Mouse (Mus musculus): ENCODE measurements around the gene Hpn.

The Hpn gene

GRCm38 (mm10) chr7:31115182-31115581 lies at the start of gene Hpn:
TSS of gene Hpn (minus strand) at chr7:31115290.
- no peak for DNase-seq

GRCm38 (mm10) chr7:31164748-31165147 lies 49.7 kb upstream of the Hpn start:
- DNase-seq, result no peak

DNA sequence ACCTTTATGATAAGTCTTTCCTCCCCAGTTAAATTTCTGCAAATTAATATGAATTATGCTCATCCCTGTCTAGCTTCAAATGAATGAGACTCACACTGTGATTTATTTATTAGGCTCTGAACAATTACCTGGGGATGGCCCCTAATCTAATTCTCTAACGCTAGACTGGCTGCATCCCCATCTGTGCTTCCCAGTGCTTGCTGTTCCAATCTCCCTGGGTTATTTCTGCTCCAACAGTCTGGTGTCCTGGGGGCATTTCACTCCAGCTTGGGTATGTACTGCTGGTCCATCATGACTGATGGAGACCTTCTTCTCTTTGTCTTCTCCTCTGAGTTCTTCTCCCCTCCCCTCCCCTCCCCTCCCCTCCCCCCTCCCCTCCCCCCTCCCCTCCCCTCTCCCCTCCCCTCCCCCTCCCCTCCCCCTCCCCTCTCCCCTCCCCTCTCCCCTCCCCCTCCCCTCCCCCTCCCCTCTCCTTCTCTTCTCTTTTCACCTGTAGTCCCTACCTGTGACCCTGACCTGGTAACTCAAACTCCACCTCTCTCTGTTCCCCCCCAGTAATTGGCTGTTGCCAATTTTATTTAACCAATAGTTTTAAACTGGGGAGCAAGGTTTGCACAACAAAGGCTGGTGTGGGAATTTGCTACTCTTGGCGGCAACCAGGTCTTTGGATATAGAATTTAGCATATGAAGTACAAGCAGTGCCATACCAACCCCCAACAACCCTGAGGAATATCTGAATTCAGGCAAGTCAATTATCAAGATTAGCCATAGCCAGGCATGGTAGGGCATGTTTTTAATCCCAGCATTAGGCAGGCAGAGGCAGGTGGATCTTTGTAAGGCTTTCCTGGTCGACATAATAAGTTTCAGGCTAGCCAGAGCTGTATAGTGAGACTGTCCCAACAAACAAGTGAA lies 48.8 kb upstream of the Hpn start:
- no peak for DNase-seq

DNA sequence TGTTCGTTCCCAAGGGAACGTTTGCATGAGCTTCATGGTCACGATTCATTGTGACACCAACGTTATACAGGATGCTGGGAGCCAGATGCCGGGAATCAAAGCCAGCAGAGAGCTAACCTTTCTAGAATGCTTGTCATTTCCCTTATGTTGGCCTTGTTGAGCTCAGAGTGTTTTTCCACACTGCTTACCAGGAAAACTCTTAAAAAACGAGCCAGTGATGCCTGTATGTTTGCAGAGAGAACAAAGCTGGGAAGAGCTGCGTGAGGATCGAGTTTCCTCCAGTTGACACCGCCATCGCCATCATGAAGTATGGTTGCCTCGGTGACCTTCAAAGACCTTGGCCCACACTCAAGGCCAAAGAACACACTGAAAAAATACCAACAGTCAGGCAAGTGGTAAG lies 47.2 kb upstream of the Hpn start:
- DNase-seq, result no peak

- DNase-seq, result no peak
Observed at GRCm38 (mm10) chr7:31161831-31162230, 46.7 kb upstream of the Hpn start.

DNA sequence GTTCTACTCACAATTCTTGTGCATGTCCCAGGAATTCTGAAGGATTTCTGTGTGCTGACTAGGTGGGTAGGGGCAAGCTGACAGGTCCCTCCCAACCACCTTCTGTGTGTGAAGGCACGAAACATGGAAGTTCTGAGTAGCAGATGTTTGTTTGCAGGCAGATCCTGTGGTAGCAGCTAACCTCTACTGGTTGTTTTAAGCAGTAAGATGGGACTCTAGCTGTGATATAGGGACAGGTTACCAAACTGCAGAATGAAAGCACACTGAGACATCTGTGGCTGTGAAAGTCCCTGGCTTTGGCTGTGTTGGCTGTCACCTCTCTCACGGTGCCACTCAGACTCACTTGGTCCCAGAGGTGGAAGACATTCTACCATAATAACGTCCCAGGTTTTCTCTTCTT lies 46.2 kb upstream of the Hpn start:
- DNase-seq, result no peak

- no peak for DNase-seq
Observed at GRCm38 (mm10) chr7:31160763-31161162, 45.7 kb upstream of the Hpn start.

DNA sequence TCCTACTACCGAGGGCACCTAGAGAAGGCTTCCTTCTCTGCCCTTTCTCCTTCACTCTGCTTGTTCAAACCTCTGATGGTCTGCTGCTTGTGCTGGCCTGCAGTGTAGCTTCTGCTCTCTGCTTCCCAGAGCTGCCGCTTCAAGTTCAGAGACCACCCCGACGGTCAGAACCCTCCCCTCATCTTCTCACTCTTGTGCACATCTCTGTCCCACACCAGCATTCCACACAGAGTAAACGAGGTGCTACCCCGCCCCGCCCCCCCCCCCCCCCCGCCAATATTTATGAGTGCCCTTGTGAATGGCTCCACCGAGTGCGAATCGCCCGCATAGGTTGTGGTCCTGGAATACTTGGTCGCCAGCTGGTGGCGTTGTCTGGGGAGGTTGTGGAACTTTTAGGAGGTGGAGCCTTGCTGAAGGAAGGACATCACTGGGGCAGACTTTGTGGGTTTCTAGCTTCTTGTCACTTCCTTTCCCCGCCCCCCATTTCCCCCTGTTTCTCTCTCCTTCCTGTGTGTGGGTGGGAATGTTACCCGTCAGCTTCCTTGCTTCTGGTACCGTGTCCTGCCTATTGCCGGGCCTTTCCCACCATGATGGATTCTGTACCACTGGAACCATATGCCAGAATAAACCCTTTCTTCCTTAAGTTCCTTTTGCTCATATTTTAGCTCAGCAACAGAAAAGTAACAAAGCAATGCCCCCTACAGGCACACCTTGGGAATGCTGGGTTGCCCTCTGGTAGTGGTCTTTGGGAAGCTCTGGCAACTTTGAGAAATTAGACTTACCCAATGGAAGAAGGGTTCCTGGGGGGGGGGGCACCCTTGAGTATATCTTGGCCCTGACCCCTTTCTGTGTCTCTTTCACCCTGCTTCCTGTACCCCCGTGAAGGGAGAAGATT lies 41.2 kb upstream of the Hpn start:
- no peak for DNase-seq

GRCm38 (mm10) chr7:31155296-31156033 lies 40.4 kb upstream of the Hpn start, which contains the start of gene Gramd1a:
TSS of gene Gramd1a (minus strand) at chr7:31155896.
- DNase-seq, result no peak

GRCm38 (mm10) chr7:31153536-31154320 lies 38.6 kb upstream of the Hpn start:
- DNase-seq, result no peak

DNA sequence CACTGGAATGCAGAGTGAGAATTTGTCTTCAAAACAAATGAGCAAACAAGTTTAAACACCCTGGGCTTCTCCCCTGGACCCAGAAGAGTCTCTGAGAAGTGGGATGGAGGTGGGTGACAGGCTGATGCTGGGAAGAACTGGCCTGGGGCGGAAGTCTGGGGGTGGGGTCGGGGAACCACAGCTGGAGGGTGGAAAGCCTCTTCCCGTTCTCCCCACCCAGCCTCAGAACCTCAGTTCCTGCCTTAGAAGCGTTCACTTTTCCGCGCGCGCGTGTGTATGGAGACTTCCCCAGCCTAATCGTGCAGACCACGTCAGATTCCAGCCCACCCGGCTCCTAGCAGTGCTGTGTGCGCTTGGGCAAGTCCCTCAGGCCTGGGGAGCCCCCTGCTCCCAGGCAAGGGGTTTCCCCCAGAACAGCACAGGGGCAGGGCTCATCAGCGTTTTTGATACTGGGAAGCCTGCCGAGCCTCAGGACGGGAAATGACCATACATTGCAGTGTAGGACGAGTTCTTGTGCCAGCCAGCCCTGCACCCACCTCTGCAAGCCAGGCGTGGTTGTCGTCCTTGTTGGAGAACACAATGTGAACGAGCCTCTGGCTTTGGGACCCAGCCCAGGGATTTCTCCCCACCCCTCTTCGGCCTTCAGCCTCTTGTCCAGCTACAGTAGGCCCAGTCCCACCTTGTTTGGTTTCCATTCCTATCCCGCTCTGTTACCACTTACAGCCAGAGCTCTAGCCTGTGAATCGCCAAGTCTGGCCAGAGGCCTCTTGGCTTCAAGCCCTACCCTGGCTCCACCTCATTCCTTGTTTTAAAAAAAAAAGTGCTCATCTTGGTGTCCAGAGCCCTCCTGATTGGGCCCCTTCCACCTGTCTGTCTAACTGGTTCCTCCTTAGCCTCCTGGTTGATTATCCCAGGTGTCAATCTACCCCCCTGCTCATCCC lies 36.5 kb upstream of the Hpn start:
- peak; percentile 79 for DNase-seq

DNA sequence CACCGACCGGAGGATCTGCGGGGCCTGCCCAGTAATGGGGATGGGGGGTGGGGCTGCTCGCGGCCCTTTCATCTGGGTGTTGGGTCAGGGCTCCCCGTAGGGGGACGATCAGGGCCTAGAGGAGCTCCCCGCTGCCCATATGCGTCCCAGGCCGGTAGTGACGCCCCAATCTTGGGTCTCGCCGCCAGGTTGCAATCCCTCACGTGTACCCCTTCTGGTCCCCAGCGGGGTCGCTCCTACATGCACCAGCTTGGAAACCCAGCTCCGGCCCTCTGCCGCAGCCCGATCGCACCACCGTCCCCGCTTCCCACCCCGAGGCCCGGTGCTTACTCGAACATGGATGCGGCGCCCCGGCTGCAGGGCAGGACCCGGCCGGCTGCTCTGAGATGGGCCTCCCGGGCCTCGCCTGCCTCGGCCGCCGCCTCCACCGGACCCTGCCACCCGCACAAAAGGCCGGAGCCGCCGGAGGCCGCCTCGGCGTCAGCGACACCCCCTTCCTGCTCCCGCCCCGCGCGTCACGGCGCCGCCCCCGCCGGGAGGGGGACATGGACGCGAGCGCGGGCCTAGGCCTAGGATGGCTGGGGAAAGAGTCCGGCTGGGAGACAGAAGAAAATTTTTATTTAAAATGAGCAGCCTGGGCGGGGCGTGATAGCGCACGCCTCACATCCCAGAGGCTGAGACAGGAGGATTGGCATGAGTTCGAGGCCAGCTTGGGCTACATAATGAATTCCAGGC lies 35.6 kb upstream of the Hpn start:
- DNase-seq, result peak; percentile 92

- peak; percentile 45 for DNase-seq
Observed at GRCm38 (mm10) chr7:31149751-31150565, 34.9 kb upstream of the Hpn start.

DNA sequence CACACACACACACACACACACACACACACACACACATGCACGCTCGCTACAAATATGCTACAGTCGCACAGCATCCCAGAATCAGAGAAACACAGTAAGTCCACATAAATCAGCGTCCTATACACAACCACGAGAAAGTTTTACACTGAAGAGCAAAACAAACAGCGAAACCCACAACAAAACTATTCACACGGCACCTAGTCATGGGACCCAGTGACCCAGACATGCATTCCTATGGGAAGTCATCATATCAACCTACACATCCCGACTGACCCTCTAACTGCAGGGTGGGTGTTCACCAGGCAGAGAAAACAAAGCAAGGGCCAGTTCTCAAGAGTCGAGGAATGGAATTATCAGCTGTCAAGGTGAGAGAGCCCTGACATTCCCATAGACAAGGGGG lies 34.2 kb upstream of the Hpn start:
- no peak for DNase-seq

- DNase-seq, result peak; percentile 72
Observed at GRCm38 (mm10) chr7:31148756-31149155, 33.7 kb upstream of the Hpn start.

DNA sequence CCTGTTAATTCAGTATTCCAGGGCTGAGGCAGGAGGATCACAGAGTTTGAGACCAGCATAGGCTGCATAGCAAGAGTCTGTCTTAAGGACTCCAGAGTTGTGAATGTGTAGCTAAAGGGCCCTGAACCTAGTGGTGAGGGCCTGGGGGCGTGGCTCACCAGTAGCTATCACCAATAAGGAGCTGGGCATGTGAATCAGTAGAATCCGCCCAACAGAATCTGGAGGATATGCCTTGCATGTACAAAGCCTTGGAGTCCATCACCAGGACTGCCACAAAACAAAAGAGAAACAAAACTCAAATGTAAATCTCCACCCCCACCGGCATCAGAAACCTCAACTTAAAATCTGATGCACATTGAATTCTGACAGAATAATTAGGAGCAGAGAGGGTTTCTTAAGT lies 33.0 kb upstream of the Hpn start:
- DNase-seq, result no peak

DNA sequence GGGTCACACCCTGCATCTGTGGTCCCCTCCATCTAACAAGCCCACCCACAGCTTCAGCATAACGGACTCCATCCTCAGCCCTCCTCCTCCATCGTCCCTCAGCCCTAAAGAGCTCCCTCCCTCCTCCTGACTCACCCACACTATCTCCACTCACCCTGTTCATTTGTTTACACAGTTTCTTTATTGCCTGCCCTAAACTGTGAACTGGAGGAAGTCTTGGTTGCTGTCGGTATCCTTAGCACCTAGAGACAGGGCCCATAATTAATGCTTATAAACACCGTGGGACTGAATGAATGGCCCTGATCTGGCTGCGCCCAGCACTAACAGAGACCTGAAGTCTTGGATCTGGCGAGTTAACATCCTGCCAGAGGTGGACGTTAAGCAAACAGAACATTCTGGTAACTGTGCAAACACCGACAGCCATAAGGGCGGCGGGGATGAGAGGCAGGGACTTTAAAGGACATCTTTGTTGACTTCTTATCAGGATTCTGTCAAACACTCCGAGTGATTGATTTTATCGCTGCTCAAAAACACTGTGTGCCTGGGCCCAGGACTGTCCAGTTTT lies 30.6 kb upstream of the Hpn start:
- no peak for DNase-seq

DNA sequence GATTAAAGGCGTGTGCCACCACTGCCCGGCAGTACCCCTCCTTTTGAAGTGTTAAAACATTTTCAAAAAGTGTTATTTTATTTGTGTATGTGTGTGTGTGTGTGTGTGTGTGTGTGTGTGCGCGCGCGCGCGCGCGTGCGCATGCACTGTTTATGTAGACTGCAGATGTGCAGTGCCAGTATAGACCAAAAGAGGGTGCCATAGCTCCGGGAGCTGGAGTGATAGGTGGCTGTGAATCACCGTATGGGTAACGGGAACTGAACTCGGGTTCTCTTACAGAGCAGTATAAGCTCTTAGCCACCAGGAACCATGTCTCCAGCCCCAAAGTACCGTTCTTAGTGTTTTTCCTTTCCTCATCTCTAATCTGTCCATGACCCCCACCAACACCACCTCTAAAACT lies 29.8 kb upstream of the Hpn start:
- DNase-seq, result no peak

DNA sequence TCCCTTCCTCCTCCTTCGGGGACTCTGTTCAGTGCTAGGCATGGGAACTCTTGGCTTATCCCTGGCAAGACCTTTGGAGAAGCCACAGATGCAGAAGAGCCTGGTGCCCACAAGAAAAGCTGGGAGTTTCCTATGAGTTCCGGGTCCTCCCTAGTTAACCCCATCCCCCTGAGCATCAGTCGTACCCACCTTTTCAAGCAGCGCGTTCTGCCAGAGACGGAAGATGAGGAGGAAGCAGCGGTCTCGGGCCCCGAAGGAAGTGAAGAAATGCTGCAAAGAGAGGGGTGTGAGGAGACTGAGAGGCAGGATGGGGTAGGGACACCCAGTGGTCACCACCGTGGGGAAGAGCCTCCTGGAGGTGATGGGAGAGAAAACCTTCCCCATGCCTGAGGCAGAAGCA lies 25.9 kb upstream of the Hpn start:
- no peak for DNase-seq

All from cerebellum, adult 9-11 months (tissue).